Mouse (Mus musculus): ENCODE measurements around the gene Nbeal2. TPM values are rescaled to one million over a fixed set of nuclear protein-coding genes. Genes with fewer than 3 reads are reported as not detected.

The Nbeal2 gene
- total RNA-seq, 2 experiments from 2014 or later = 9.3 to 14.4 TPM

DNA sequence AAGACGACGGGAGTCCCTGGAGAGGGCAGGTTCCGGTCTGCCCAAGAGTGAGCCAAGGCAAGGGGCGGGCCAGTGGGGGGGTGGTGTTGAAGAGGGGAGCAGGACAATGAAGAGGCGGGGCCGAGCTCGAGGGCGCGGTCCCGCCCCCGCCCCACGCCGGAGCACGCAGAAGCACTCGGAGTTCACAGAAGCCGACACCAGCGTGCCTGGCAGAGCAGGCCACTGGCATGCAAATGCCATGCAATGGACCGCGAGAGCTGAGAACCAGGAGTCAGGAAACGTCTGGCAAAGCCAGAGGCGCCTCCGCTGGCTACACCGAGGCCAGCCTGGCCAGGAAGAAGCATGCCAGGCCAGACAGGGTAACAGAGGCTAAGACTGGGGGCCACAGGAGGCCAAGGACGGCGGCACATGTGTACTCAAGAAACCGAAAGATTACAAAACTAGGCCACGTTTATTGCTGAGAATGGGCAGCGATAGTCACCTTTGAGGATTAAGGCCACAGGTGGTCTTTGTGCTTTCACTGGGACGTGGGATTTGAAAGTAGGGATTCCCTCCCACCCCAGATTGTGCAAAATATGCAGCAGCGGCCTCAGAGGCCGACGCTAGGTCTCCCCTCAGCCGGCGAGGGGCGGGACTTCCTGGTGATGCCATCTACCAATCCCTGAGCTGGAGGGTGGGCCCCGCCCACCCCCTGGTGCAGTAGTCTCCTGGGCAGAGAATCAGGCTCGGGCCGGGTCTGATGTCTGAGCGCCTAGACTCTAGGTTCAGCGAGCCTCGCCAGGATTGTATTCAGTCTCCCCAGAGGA, 29.4 kb downstream of the Nbeal2 start, which contains the start of gene Nradd:
TSS of gene Nradd (minus strand) at position 92 of the 806 bp plus-strand sequence.
- DNase-seq (ENCODE audit: low spot score in 2 of 2) = peak; percentile 84 to 91
- intact Hi-C loops (cut with DNase I) = no loop called here

DNA sequence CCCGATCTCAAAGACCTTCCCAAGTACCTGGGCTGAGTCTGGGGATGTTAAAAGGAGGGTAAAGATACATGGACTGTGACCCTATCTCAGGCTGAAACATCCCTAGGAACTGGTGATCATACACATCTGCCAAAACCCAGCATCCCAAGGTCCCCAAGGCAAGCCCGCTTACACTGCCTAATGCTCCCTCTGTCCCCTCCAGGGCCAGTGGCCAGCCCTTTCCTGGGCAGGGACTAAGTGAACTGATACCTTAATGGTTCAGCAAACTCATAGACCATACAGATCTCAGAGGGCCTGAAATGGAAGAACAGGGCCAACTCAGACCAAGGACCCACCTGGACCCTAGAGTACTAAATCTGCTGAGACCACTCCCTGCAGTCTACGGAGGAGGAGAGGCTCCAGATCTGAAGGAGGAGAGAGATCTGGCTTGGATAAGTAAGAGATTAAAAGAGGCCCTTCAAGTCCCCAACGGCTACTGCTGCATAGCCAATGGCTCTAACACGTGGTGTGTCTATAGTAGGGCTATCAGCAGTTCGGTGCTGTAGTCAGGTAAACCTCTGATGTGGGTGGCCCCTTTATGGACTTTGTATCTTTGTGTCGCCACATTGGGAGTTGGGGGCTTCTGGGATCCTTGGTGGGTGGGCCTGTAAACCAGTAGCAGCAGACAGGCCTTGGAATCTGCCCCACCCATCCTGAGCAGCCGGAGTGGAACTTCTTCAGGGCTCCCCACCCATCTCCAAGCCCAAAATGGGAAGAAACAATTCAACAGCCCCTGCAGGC, 30.4 kb downstream of the Nbeal2 start:
- intact Hi-C loops (cut with DNase I) = no loop called here
- no peak for DNase-seq (ENCODE audit: low spot score in 2 of 2)

DNA sequence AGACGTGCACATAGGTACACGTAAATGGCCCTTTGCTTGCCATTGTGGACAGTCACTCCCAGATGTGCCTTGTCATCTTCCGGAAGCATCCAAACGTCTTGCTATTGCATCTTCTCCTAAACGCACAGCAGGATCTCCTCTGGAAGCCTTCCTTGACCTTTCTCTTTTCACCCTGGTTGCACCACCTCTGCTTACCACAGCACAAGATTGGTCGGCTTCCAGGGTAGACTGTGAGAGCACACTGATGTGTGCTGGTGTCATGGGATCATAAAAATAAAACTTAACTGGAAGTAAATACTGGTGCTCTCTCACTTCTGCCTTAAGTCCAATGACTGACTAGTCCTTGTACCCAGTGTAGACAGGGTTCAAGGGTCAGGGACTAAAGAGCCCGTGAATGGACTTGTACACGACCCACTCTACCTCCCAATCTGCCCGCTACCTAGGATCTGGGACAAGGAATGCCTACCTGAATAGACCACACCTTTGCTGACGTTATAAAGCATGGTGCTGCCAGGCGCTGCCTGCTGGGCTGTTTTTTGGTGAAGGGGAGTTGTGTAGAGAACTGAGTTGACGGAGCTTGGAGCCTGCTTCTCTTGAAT, 31.2 kb downstream of the Nbeal2 start:
- intact Hi-C loops (cut with DNase I) = no loop called here
- no peak for DNase-seq (ENCODE audit: low spot score in 2 of 2)

DNA sequence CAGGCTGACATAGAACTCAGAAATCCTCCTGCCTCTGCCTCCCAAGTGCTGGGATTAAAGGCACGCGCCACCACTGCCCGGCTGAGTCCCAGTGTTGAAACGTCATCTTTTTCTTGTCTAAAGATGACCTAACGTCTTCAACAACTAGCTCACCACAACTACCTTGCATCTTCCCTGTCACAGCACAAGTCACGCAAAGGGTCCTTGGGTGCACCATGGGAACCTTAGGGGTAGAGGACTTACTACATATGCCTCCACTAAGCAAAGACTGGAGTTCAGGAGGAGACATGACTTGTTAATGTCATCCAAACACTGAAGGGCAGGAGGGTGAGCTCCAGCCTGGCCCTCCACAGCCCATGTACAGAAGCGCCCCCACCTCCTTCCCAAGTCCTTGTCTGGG, 33.3 kb downstream of the Nbeal2 start:
- intact Hi-C loops (cut with DNase I) = no loop called here
- DNase-seq (ENCODE audit: low spot score in 2 of 2) = no peak

DNA sequence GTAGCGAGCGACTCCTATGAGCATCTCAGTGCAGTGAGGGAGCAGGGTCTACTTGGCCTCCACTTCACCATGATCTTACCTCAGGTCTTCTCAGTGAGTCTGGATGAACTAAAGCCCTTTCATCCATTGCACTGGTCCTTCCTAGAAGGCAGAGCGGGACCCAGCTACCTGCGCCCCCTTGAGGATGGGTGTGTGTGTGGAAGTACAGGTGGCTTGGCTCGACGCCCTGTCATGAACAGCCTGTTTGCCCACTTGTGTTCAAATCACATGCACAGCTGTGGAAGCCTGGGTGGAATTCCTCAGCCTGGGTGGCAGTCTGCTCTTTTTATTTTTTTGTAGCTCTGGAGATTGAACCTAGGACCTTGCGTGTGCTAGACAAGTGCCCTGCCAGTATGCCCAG, 33.8 kb downstream of the Nbeal2 start:
- DNase-seq (ENCODE audit: low spot score in 2 of 2) = no peak
- intact Hi-C loops (cut with DNase I) = no loop called here

DNA sequence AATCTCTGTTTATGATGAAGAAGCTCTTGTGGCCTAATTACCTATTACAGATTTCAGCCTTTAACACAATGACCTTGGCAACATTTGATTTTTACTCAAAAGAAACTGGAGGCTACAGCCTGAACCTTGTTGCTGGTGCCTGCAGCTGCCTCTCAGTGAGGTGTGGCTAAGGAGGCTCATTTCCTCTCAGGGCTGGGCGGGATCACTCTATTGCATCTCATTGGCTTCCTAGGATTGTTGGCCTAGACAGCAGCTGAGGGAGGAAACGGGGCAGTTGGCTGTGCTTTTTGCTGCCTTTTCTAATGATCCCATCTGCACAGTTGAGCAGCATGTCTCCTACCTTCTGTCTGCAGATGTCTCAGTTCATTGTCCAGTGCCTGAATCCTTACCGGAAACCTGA, 36.9 kb downstream of the Nbeal2 start:
- no peak for DNase-seq (ENCODE audit: low spot score in 2 of 2)
- intact Hi-C loops (cut with DNase I) = no loop called here

DNA sequence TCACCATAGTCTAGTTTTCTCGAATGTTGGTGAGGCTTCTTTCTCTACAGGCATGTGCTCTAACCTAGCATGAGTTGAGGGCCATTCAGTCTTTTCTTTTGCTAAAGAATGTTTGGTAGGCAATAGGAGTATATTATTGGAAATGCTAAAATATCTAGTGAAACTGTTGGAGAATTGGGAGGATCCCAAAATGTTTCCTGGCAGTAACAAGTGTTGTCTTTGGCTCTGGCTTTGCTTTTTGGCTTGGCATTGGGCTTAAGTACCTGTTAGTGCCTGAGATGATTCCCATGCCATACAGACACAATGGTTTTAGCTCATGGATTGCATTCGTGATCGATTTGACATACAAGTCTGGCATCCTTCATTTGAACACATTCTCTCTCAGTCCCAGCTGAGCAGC, 42.5 kb downstream of the Nbeal2 start:
- DNase-seq (ENCODE audit: low spot score in 2 of 2) = no peak
- intact Hi-C loops (cut with DNase I) = no loop called here

DNA sequence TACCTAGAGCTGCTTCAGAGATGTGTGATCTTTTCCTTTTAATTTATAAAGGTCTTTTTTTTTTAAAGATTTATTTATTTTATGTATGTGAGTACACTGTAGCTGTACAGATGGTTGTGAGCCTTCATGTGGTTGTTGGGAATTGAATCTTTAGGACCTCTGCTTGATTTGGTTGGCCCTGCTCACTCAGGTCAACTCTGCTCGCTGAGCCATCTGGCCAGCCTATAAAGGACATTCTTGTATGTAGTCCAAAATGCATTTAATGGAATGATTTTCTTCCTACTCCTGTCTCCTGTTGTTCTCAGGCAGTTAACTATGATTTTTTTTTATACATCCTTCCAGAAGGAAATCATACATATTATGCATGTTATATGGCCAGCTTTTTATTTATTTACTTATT, 70.4 kb downstream of the Nbeal2 start:
- intact Hi-C loops (cut with DNase I) = no loop called here
- no peak for DNase-seq (ENCODE audit: low spot score in 2 of 2)

DNA sequence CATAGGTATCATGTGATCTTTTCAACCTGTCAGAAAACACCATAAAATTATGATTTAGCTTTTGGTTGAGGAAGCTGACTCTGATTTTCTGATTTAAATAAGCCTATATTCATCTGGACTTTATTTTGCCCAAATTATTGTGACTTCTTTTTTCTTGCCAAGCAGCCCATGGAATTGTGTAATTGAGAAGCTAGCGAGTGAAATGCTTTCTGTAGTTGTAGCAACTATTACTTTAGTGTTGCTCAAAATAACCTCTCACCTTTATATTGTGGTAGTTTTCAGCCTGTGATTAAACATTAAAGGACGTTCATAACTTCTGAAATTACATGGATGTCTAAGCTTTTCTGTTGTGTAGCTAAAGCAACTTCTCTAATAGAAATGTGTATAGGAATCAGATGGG, 71.8 kb downstream of the Nbeal2 start:
- intact Hi-C loops (cut with DNase I) = no loop called here
- DNase-seq (ENCODE audit: low spot score in 2 of 2) = no peak

Small RNAs within 50 kb of the gene (microRNA-seq; reads per million reads assigned to microRNA genes)
- gene Mir8107 = 0 to 0.67 reads per million in 2 experiments

Other genes with a start within 250 kb of the Nbeal2 start
- gene Ptpn23, start 245.9 kb downstream of the Nbeal2 start, total RNA-seq (2021) = 10 to 100 TPM; 52.6 to 53.8 TPM
- not detected for gene Ngp, start 234.4 kb downstream of the Nbeal2 start, total RNA-seq (2021)
- gene Klhl18, start 177.5 kb downstream of the Nbeal2 start, total RNA-seq (2021) = 10 to 100 TPM; 26.8 to 29.9 TPM
- 1 to 10 TPM; 3.6 to 4.0 TPM for gene Kif9, start 177.2 kb downstream of the Nbeal2 start, total RNA-seq (2021)
- 10 to 100 TPM; 68.9 to 74.9 TPM for gene Setd2, start 121.6 kb downstream of the Nbeal2 start, total RNA-seq (2021)
- 1 to 10 TPM; 1.3 TPM for gene Nradd, start 29.7 kb downstream of the Nbeal2 start, total RNA-seq (2021)
- 10 to 100 TPM; 47.2 to 55.7 TPM for gene Ccdc12, start 2.3 kb upstream of the Nbeal2 start, total RNA-seq (2021)
- gene Myl3, start 87.7 kb upstream of the Nbeal2 start, total RNA-seq (2021) = not detected
- 1 to 10 TPM; 5.5 to 5.9 TPM for gene Pth1r, start 93.0 kb upstream of the Nbeal2 start, total RNA-seq (2021)
- not detected for gene Prss42, start 144.0 kb upstream of the Nbeal2 start, total RNA-seq (2021)
- not detected for gene Prss44, start 159.8 kb upstream of the Nbeal2 start, total RNA-seq (2021)
- gene Prss43, start 172.5 kb upstream of the Nbeal2 start, total RNA-seq (2021) = under 1 TPM in 1 of 2 experiments, not detected in 1; 0.14 TPM
- under 1 TPM; 0.27 to 0.39 TPM for gene Prss45, start 180.4 kb upstream of the Nbeal2 start, total RNA-seq (2021)
- gene Prss46, start 190.3 kb upstream of the Nbeal2 start, total RNA-seq (2021) = not detected
- gene Prss50, start 203.8 kb upstream of the Nbeal2 start, total RNA-seq (2021) = under 1 TPM in 1 of 2 experiments, not detected in 1; 0.71 TPM
- 1 to 10 TPM; 8.2 to 10.0 TPM for gene Als2cl, start 225.7 kb upstream of the Nbeal2 start, total RNA-seq (2021)
- gene Tmie, start 226.0 kb upstream of the Nbeal2 start, total RNA-seq (2021) = 1 to 10 TPM; 2.7 to 4.1 TPM

All from left cerebral cortex, postnatal 25 days (tissue).